Mouse (Mus musculus): Measurements from ENCODE around the gene Atp2b1.

Atp2b1 gene

DNA sequence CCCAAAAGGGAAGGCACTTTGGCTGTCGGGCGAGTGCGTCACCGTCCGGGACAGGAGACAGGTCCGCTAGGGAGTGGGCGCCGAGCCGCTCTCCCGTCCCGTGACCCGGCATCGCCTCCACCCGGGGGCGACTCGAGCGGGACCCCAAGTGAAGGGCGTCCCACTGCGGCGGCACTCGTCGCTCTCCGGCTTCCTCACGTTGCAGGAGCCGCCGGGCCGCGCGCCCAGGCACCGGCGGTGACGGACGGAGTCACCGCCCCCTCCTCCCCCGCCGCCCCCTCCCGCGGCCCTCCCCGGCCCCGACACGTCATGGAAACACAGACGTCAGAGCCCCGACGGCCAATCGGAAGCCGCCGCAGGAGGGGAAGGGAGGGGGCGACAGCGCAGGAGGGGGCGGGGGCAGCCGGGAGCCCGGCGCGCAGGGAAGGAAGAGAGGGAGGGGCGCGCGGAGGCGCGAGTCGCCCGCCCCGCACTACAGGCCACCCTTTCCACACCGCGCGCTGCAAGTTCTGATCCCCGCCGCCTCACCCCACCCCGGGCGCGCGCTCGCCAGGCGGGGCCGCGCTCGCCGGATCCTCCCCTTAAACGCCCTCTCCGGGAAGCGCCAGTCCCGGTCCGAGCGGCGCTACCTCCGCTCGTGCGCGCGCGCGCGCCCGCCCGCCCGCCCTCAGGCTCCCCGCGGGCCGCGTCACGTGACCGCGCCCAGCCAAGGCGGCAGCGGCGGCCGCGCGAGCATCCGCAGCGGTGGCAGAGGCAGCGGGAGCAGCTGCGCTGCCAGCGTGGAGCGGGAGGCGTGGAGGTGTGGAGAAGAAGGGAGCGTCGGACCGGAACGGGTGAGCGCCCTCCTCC lies at the start of gene Atp2b1:
Gene Atp2b1, plus strand, starts transcription at position 446 of the 849 bp plus-strand sequence.
- peak; percentile 97 for DNase-seq (ENCODE audit: low read depth, low spot score)

- no peak for DNase-seq (ENCODE audit: low read depth, low spot score)
These were observed 49.4 kb upstream of the Atp2b1 start for GRCm38 (mm10) chr10:98864851-98865250.

GRCm38 (mm10) chr10:98866836-98867370 lies 47.3 kb upstream of the Atp2b1 start:
- DNase-seq (ENCODE audit: low read depth, low spot score), result no peak

DNA sequence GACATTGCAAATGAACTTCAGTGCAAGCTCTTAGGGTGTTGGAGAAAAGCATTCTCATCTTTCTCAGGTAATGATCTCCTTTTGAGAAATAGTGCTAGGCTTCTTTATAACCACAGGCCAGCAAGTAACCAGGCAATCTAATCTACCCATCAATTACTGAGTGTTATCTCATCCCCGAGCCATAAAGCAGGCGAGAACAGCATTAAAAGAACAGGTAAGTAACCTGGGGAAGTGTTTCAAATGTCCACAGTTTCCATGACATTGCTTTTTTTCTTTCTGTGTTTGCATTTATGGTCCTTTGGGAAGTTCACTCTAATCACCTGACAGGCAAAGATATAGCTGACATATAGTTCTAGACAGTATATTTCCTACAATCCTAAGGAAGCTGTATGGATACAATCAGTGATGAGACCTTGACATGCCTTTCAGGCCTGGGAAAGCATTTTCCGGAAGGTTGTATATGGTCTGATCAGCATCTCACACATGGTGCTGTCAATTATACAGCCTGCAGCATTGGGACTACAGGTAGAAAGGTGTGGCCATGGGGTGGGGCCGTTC lies 45.8 kb upstream of the Atp2b1 start:
- DNase-seq (ENCODE audit: low read depth, low spot score), result no peak

- DNase-seq (ENCODE audit: low read depth, low spot score), result no peak
These were observed 36.4 kb upstream of the Atp2b1 start for GRCm38 (mm10) chr10:98877855-98878254.

- no peak for DNase-seq (ENCODE audit: low read depth, low spot score)
These were observed 35.6 kb upstream of the Atp2b1 start for GRCm38 (mm10) chr10:98878636-98879035.

DNA sequence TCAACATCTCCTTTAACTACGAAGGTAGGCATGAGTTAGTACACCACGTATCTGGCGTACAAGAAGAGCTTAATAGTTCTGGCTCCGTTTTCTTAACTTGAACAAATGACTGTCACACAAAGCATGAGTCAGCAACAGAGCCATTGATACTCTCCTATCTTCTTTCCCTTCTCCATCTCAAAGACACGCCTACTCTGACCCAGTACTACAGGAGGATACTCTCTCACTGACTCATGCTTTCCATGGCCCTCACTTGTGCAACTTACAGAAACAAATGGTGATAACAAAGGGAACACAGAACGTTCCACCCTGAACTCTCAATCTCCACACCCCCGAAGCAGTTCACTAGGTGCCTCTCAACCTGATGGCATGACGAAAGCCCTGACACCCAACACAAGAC lies 34.1 kb upstream of the Atp2b1 start:
- DNase-seq (ENCODE audit: low read depth, low spot score), result no peak

DNA sequence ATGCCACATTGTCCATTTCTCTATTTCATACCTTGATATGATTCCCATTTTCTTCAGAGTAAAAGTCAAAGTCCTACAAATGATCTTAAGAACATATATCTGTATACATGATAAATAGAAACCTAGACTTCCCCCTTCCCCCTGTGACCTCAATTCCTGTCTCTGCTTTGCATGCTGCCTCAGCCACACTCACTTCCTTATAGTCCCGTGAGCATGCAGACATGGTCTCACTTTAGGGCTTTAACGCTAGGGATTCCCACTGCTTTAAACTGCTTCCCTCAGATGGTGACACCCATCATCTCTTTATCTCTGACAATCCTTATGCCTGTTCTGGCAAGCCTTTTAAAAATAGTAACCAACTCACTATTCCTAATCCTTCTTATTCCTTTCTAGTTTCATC lies 33.5 kb upstream of the Atp2b1 start:
- DNase-seq (ENCODE audit: low read depth, low spot score), result no peak

DNA sequence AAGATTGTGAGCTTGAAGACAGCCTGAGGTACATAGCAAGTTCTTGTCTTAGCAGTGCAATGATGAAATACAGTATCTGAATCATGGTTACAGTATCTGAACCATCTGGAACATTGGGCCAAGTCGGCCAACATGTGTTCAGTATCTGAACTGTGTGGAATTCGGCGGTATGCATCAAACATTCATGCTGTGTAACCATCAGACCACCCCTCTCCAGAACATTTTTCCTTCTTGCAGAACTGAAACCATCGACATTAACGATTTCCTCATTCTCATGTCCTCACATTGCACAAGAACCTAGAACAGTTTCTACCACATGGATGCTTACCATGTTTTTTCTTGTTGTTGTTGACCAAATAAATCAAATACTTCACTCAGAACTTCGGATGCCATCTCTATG lies 32.7 kb upstream of the Atp2b1 start:
- DNase-seq (ENCODE audit: low read depth, low spot score), result no peak

DNA sequence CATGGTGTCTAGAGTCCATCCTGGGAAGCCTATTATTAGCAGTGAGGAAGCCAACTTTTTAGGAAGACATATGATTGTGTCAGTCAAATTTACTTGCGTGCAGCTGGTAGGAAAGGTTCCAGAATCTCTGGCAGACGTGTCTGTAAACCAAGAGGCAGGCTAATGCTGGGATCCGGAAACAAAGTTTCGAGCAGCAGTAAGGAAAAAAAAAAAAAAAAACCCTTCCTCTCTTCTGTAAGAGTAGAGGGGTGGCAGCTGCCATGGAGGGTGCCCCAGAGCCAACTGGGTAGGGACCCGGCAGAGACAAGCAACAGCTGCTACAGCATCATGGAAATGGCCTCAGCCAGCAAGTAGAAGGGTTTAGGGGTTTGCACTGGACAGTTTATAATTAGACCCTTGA lies 31.6 kb upstream of the Atp2b1 start:
- DNase-seq (ENCODE audit: low read depth, low spot score), result no peak

- no peak for DNase-seq (ENCODE audit: low read depth, low spot score)
These were observed 29.8 kb upstream of the Atp2b1 start for GRCm38 (mm10) chr10:98884445-98884844.

GRCm38 (mm10) chr10:98886770-98887271 lies 27.4 kb upstream of the Atp2b1 start:
- DNase-seq (ENCODE audit: low read depth, low spot score), result no peak

DNA sequence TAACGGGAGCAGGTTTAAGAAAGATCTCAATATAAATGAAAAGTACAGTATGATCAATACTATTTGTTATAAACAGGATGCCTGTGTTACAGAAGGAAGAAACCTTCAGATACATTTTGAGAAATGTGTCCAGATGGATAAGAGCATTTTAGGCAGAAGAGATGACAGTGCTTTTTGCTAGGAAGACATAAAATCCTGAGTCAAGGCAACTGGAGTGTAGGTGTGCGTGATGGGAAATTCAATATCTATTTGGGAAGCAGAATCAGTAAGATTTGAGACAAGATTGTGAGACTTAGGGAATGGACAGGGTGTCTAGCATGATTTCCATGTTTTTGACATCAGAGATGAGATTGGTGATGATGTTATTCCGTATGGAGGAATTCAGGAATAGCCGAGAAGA lies 22.8 kb upstream of the Atp2b1 start:
- no peak for DNase-seq (ENCODE audit: low read depth, low spot score)

DNA sequence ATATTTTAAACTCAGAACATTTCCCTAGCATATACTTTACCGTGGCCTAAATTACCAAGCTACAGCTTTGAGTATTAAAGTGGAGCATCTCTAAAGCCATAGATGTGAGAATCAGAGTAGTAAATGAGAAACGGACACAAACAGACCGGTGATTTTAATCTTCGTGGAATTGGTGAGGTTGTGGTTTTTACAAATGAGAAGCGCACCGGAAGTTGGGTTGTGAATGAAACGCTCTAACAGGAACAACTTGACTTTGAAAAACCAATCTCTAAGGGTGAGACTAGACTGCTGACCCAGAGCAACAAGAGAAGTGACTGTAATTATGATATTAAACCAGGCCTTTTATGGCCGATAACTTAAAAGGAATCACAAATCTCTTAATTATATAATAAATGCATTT lies 16.7 kb upstream of the Atp2b1 start:
- no peak for DNase-seq (ENCODE audit: low read depth, low spot score)

- no peak for DNase-seq (ENCODE audit: low read depth, low spot score)
These were observed 16.1 kb upstream of the Atp2b1 start for GRCm38 (mm10) chr10:98897913-98898748.

DNA sequence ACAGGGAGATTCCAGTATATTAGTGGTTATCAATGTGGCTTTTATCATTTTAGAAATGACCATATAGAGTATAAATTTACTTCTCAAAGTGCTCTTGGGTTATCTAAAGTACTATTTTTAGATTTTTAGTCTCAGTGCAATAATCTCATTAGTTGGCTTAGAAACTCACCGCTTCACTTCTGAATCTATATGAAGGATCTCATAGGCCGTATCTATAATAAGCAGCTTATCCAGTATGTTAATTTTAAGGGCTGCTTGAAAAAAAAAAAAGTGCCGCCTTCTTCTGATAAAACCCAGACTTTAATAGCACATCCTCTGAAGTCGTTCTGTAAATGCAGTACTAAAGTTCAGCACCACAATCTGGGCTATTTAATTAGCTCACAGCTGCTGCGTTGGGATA lies 12.7 kb upstream of the Atp2b1 start:
- DNase-seq (ENCODE audit: low read depth, low spot score), result no peak

- no peak for DNase-seq (ENCODE audit: low read depth, low spot score)
These were observed 8.2 kb upstream of the Atp2b1 start for GRCm38 (mm10) chr10:98905987-98906386.

DNA sequence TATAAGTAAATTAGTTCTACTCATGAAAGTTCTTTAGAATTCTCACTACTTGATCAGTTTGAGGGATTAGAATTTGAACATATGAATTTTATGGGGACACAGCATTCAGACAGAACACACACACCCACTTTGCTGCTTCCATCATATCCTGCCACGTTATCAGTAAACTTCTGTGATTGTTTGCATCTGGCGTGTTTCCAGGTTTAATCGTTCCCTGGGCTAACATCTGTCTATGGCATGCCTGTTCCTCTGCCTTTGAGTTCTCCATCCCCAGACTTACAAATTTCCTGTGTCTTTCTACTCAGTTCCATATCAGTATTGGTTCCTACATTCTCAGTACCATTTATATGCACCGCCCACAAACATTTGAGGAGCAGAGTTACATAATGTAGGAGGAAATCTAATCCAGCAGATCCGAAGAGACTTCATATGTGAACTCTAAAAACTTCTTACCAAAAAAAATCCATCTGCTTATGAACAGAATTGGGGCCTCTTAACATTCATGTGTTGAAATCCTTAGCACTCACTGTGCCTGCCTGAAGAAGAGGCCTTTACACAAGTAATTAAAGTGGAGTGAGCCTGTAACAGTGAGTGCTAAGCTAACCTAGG lies 7.2 kb upstream of the Atp2b1 start:
- DNase-seq (ENCODE audit: low read depth, low spot score), result no peak

DNA sequence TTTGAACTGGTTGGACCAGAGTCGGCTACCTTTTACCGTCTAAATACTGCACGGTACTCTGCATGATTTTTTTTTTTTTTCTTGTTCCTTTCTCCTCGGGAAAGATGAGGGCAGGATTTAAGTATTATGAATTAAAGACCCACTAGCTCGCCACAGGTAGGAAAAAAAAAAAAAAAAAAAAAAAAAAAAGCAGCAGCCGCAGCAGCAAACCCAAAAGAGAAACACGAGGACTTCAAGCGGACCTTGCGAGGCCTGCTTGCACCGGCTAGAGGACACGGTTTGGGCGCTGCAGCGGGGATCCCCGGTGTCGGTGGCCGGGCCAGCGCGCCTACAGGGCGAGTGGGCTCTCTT lies 621 bp upstream of the Atp2b1 start:
- no peak for DNase-seq (ENCODE audit: low read depth, low spot score)

- peak; percentile 79 for DNase-seq (ENCODE audit: low read depth, low spot score)
These were observed 620 bp downstream of the Atp2b1 start for GRCm38 (mm10) chr10:98914810-98915241.

DNA sequence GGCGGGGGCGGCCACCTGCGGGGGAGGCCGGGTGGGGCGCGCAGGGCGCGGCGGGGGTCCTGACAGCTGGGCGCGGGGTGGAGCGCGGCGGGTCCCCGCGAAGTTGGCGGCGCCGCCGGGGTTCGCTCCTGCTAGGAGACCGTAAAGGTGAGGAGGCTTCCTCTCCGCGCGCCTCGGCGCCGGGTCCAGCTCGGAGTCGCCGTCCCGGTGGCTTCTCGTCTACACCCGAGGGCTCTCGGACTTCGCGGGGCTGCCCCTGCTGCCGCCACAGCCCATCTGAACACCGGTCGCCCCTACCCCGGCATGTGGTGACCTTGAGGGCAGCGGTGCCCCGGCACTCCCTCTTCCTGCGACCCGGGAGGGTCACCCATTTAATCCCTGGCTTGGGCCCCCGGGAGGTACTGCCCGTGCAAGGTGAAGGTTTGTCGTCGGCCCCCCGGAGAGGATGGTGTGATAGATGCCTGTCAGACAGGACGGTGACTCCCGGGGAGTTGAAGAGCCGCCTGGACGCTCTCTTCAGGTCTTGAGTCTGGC lies 1.3 kb downstream of the Atp2b1 start:
- DNase-seq (ENCODE audit: low read depth, low spot score), result peak; percentile 36

Measured in ZHBTc4 (cell line).